Mouse (Mus musculus) limb, embryonic 15.5 days (tissue): ENCODE data around the gene Plekha8. TPM values are rescaled to one million over a fixed set of nuclear protein-coding genes. Genes with fewer than 3 reads are reported as not detected.

Source experiments
- ATAC-seq: fragments of 200-750 bp; cut with Nextera tagmentation; 2 replicates; pipeline ENCODE4 v1.8.0; 2017; ENCODE audit warnings: low read depth, moderate TSS enrichment; ENCODE audit not compliant: insufficient number of reproducible peaks, low FRiP score, low TSS enrichment
- H3K27ac ChIP-seq: fragments of 300-500 bp; sonication (generic); 2 replicates; pipeline ENCODE4 v1.5.1; 2015; ENCODE audit warnings: moderate library complexity, mild to moderate bottlenecking, inconsistent platforms
- H3K27me3 ChIP-seq: fragments of 300-500 bp; sonication (generic); 2 replicates; pipeline ENCODE4 v1.6.1; 2015; ENCODE audit warnings: inconsistent platforms
- H3K36me3 ChIP-seq: fragments of 300-500 bp; sonication (generic); 2 replicates; pipeline ENCODE4 v1.6.1; 2015; ENCODE audit warnings: inconsistent platforms
- H3K4me1 ChIP-seq: fragments of 300-500 bp; sonication (generic); 2 replicates; pipeline ENCODE4 v1.6.1; 2015; ENCODE audit warnings: inconsistent platforms
- H3K4me2 ChIP-seq: fragments of 300-500 bp; sonication (generic); 2 replicates; pipeline ENCODE4 v1.6.1; 2015; ENCODE audit warnings: mild to moderate bottlenecking, inconsistent platforms
- H3K4me3 ChIP-seq: fragments of 300-500 bp; sonication (generic); 2 replicates; pipeline ENCODE4 v1.5.1; 2015; ENCODE audit warnings: mild to moderate bottlenecking, inconsistent platforms
- H3K9ac ChIP-seq: fragments of 300-500 bp; sonication (generic); 2 replicates; pipeline ENCODE4 v1.6.1; 2015; ENCODE audit warnings: inconsistent platforms
- H3K9me3 ChIP-seq: fragments of 300-500 bp; sonication (generic); 2 replicates; pipeline ENCODE4 v1.6.1; 2016; ENCODE audit warnings: inconsistent platforms
- WGBS: fragments of 180-500 bp; shearing (Covaris S2); methylation state at CpG from one replicate; pipeline ENCODE4 v1.1.7; 2015; 5-methylcytosine and 5-hydroxymethylcytosine counted together
- polyA plus RNA-seq: library from polyadenylated mRNA; unstranded; fragments of >200 nt; fragmentation: Nextera tagmentation; extraction: Ambion mirVana; gene quantifications from 2 replicates; pipeline ENCODE4 v1.2.1, GENCODE M21; 2015

The Plekha8 gene
- polyA plus RNA-seq, 1 experiment from 2014 or later: 7.6 TPM

- no peak for ATAC-seq
- Histone ChIP-seq H3K9me3 (no peaks in the 10 kb centered on the region), H3K9ac (no peak overlapping the region), H3K27me3 (no peaks in the 10 kb centered on the region), H3K4me2 (no peak overlapping the region), H3K4me1 (peaks cover 13% of the 10 kb centered on the region; the same call in 1 of the 2 replicates), H3K27ac (no peak overlapping the region), H3K36me3 (no peaks in the 10 kb centered on the region), H3K4me3 (no peak overlapping the region)
- 48% methylated on average over 4 of the region's 4 CpGs for WGBS
Observed at GRCm38 (mm10) chr6:54606241-54606640, 11.3 kb downstream of the Plekha8 start.

- ATAC-seq: no peak
- WGBS: 65% methylated on average over 3 of the region's 3 CpGs
- Histone ChIP-seq H3K4me2 (no peak overlapping the region), H3K27ac (no peak overlapping the region), H3K4me3 (no peak overlapping the region), H3K9me3 (no peaks in the 10 kb centered on the region), H3K4me1 (no peaks in the 10 kb centered on the region), H3K27me3 (no peaks in the 10 kb centered on the region), H3K9ac (no peak overlapping the region), H3K36me3 (peaks cover 32% of the 10 kb centered on the region)
Observed at GRCm38 (mm10) chr6:54617363-54617762, 22.5 kb downstream of the Plekha8 start.

- 91% methylated on average over 7 of the region's 7 CpGs for WGBS
- no peak overlapping the region for H3K4me2 ChIP-seq
- no peak overlapping the region for H3K4me3 ChIP-seq
- no peak overlapping the region for H3K9ac ChIP-seq
- no peak overlapping the region for H3K27ac ChIP-seq
- ATAC-seq: no peak
- no peaks in the 10 kb centered on the region for H3K27me3 ChIP-seq
- peaks cover 42% of the 10 kb centered on the region for H3K36me3 ChIP-seq
- no peaks in the 10 kb centered on the region for H3K4me1 ChIP-seq
- no peaks in the 10 kb centered on the region for H3K9me3 ChIP-seq
Observed at GRCm38 (mm10) chr6:54619530-54619929, 24.6 kb downstream of the Plekha8 start.

GRCm38 (mm10) chr6:54620357-54620756 is 25.4 kb downstream of the Plekha8 start:
- Histone ChIP-seq H3K4me2 (no peak overlapping the region), H3K4me3 (no peak overlapping the region), H3K27ac (no peak overlapping the region), H3K9me3 (no peaks in the 10 kb centered on the region), H3K27me3 (no peaks in the 10 kb centered on the region), H3K36me3 (peaks cover 38% of the 10 kb centered on the region), H3K4me1 (no peaks in the 10 kb centered on the region), H3K9ac (no peak overlapping the region)
- ATAC-seq: no peak
- WGBS: 69% methylated on average over 4 of the region's 4 CpGs

GRCm38 (mm10) chr6:54628381-54628780 is 33.5 kb downstream of the Plekha8 start:
- H3K36me3 ChIP-seq: peaks cover 50% of the 10 kb centered on the region

GRCm38 (mm10) chr6:54629734-54630133 is 34.8 kb downstream of the Plekha8 start:
- peaks cover 54% of the 10 kb centered on the region for H3K36me3 ChIP-seq
- WGBS: 35% methylated on average over 7 of the region's 7 CpGs

More at GRCm38 (mm10) chr6:54628381-54628780, 33.5 kb downstream of the Plekha8 start:
- Histone ChIP-seq H3K9ac (no peak overlapping the region), H3K9me3 (no peaks in the 10 kb centered on the region), H3K4me1 (no peaks in the 10 kb centered on the region), H3K4me3 (no peak overlapping the region), H3K4me2 (no peak overlapping the region), H3K27ac (no peak overlapping the region), H3K27me3 (no peaks in the 10 kb centered on the region)
- 88% methylated on average over 3 of the region's 3 CpGs for WGBS
- ATAC-seq: no peak

GRCm38 (mm10) chr6:54631462-54631861 is 36.6 kb downstream of the Plekha8 start:
- Histone ChIP-seq H3K4me3 (no peak overlapping the region), H3K27me3 (no peaks in the 10 kb centered on the region), H3K36me3 (peaks cover 47% of the 10 kb centered on the region), H3K4me1 (no peaks in the 10 kb centered on the region), H3K27ac (no peak overlapping the region), H3K4me2 (no peak overlapping the region), H3K9ac (no peak overlapping the region), H3K9me3 (no peaks in the 10 kb centered on the region)
- no peak for ATAC-seq
- WGBS: 45% methylated on average over 3 of the region's 3 CpGs

More at GRCm38 (mm10) chr6:54629734-54630133, 34.8 kb downstream of the Plekha8 start:
- no peak overlapping the region for H3K4me3 ChIP-seq
- H3K27me3 ChIP-seq: no peaks in the 10 kb centered on the region
- no peaks in the 10 kb centered on the region for H3K4me1 ChIP-seq
- H3K4me2 ChIP-seq: no peak overlapping the region
- ATAC-seq: no peak
- H3K9ac ChIP-seq: no peak overlapping the region
- H3K27ac ChIP-seq: no peak overlapping the region
- no peaks in the 10 kb centered on the region for H3K9me3 ChIP-seq

GRCm38 (mm10) chr6:54639877-54640276 is 45.0 kb downstream of the Plekha8 start:
- H3K9ac ChIP-seq: no peak overlapping the region
- no peaks in the 10 kb centered on the region for H3K27me3 ChIP-seq
- H3K9me3 ChIP-seq: no peaks in the 10 kb centered on the region
- H3K4me1 ChIP-seq: no peaks in the 10 kb centered on the region
- H3K27ac ChIP-seq: no peak overlapping the region
- 74% methylated on average over 3 of the region's 3 CpGs for WGBS
- H3K36me3 ChIP-seq: peaks cover 22% of the 10 kb centered on the region
- H3K4me2 ChIP-seq: no peak overlapping the region
- no peak overlapping the region for H3K4me3 ChIP-seq
- no peak for ATAC-seq

GRCm38 (mm10) chr6:54641953-54642352 is 47.0 kb downstream of the Plekha8 start:
- no peak for ATAC-seq
- no peak overlapping the region for H3K4me2 ChIP-seq
- 75% methylated on average over 2 of the region's 2 CpGs for WGBS
- peaks cover 22% of the 10 kb centered on the region for H3K36me3 ChIP-seq
- H3K27ac ChIP-seq: no peak overlapping the region
- no peak overlapping the region for H3K9ac ChIP-seq
- no peak overlapping the region for H3K4me3 ChIP-seq
- H3K27me3 ChIP-seq: no peaks in the 10 kb centered on the region
- no peaks in the 10 kb centered on the region for H3K4me1 ChIP-seq
- H3K9me3 ChIP-seq: no peaks in the 10 kb centered on the region

GRCm38 (mm10) chr6:54643181-54643580 is 48.3 kb downstream of the Plekha8 start:
- Histone ChIP-seq H3K9ac (no peak overlapping the region), H3K36me3 (peaks cover 22% of the 10 kb centered on the region), H3K27me3 (no peaks in the 10 kb centered on the region), H3K4me2 (no peak overlapping the region), H3K27ac (no peak overlapping the region), H3K4me1 (no peaks in the 10 kb centered on the region), H3K4me3 (no peak overlapping the region), H3K9me3 (no peaks in the 10 kb centered on the region)
- WGBS: 87% methylated on average over 4 of the region's 4 CpGs
- no peak for ATAC-seq

GRCm38 (mm10) chr6:54655471-54656095 is 60.7 kb downstream of the Plekha8 start:
- H3K27me3 ChIP-seq: no peaks in the 10 kb centered on the region
- no peaks in the 10 kb centered on the region for H3K36me3 ChIP-seq
- H3K9me3 ChIP-seq: no peaks in the 10 kb centered on the region
- WGBS: 69% methylated on average over 11 of the region's 11 CpGs
- no peak overlapping the region for H3K4me2 ChIP-seq
- no peak overlapping the region for H3K27ac ChIP-seq
- H3K9ac ChIP-seq: no peak overlapping the region
- no peak overlapping the region for H3K4me3 ChIP-seq
- no peak for ATAC-seq
- no peaks in the 10 kb centered on the region for H3K4me1 ChIP-seq

GRCm38 (mm10) chr6:54657861-54658260 is 63.0 kb downstream of the Plekha8 start:
- no peaks in the 10 kb centered on the region for H3K36me3 ChIP-seq

GRCm38 (mm10) chr6:54669868-54670267 is 75.0 kb downstream of the Plekha8 start:
- Histone ChIP-seq H3K27ac (no peak overlapping the region), H3K4me2 (no peak overlapping the region), H3K36me3 (no peaks in the 10 kb centered on the region), H3K9me3 (no peaks in the 10 kb centered on the region), H3K4me3 (no peak overlapping the region), H3K9ac (no peak overlapping the region), H3K27me3 (0 out of 2 replicates have a peak, but pooled peaks cover 3% of the 10 kb centered on the region), H3K4me1 (no peaks in the 10 kb centered on the region)
- 87% methylated on average over 6 of the region's 6 CpGs for WGBS
- ATAC-seq: no peak

More at GRCm38 (mm10) chr6:54657861-54658260, 63.0 kb downstream of the Plekha8 start:
- H3K4me3 ChIP-seq: no peak overlapping the region
- H3K4me1 ChIP-seq: no peaks in the 10 kb centered on the region
- H3K27ac ChIP-seq: no peak overlapping the region
- no peak overlapping the region for H3K4me2 ChIP-seq
- no peak for ATAC-seq
- no peak overlapping the region for H3K9ac ChIP-seq
- 71% methylated on average over 6 of the region's 6 CpGs for WGBS
- no peaks in the 10 kb centered on the region for H3K9me3 ChIP-seq
- no peaks in the 10 kb centered on the region for H3K27me3 ChIP-seq
